Mouse (Mus musculus): ENCODE measurements around the gene Apobec2. TPM values are rescaled to one million over a fixed set of nuclear protein-coding genes. Genes with fewer than 3 reads are reported as not detected.

Apobec2 gene
- polyA plus RNA-seq, 1 experiment = 7.6 TPM

DNA sequence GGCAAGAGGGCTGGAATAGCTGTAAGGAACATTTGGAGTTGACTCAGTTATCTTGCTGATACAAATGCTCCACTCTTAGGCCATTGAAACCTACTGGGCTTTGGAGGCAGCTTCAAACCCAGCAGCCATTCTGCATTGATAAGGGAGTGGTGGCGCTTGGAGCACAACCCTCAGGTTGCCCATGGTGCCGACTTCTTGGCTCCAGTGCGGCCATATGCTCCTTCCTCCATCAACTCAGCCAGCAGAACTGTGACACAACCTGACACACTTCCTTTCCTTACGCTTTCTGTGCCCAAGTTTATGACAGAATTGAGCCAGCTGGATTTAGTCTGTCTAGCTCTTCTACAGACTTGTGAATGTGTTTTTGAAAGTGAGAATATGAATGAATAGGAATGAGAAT lies 25.6 kb downstream of the Apobec2 start:
- no peak for TF ChIP-seq CTCF (IDR thresholded peaks at IDR 0.05; ENCODE audit: borderline replicate concordance, control insufficient read depth, extremely low read depth, insufficient read depth, low read length, poor library complexity)
- no peak for TF ChIP-seq POLR2A (IDR thresholded peaks at IDR 0.05; ENCODE audit: control insufficient read depth, extremely low read depth, insufficient read depth, low read length, poor library complexity)
- no peak overlapping the region for H3K27ac ChIP-seq (ENCODE audit: control insufficient read depth, insufficient read depth, low read length)
- peaks cover 12% of the 10 kb centered on the region for H3K4me1 ChIP-seq (replicated peaks; ENCODE audit: control insufficient read depth, insufficient read depth, low read length)
- no peak overlapping the region for H3K4me3 ChIP-seq (ENCODE audit: control insufficient read depth, insufficient read depth, low read length)
- H3K36me3 ChIP-seq (ENCODE audit: control insufficient read depth, insufficient read depth, low read length) = no peaks in the 10 kb centered on the region
- 79% methylated on average over 4 of the region's 4 CpGs for WGBS
- DNase-seq = no peak
- H3K27me3 ChIP-seq (ENCODE audit: control insufficient read depth, insufficient read depth, low read length) = no peaks in the 10 kb centered on the region

DNA sequence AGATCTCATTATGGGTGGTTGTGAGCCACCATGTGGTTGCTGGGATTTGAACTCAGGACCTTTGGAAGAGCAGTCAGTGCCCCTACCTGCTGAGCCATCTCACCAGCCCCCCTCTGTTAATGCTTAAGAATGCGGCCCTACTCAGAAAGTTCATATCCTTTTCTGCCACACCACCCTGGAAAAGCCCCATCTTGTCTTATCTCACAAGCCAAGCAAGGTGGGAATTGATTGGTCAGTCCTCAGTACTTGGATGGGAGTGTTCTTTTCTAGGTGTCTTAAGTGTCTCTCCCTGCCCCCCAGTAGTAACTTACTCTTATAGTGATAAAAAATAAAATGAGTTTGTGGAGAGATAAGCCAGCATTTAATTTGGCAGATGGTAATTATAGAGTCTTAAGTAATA lies 28.0 kb downstream of the Apobec2 start:
- no peak overlapping the region for H3K27ac ChIP-seq (ENCODE audit: control insufficient read depth, insufficient read depth, low read length)
- H3K4me1 ChIP-seq (replicated peaks; ENCODE audit: control insufficient read depth, insufficient read depth, low read length) = peaks cover 10% of the 10 kb centered on the region
- no peak overlapping the region for H3K4me3 ChIP-seq (ENCODE audit: control insufficient read depth, insufficient read depth, low read length)
- TF ChIP-seq POLR2A (IDR thresholded peaks at IDR 0.05; ENCODE audit: control insufficient read depth, extremely low read depth, insufficient read depth, low read length, poor library complexity) = no peak
- TF ChIP-seq CTCF (IDR thresholded peaks at IDR 0.05; ENCODE audit: borderline replicate concordance, control insufficient read depth, extremely low read depth, insufficient read depth, low read length, poor library complexity) = no peak
- no peak for DNase-seq
- H3K27me3 ChIP-seq (ENCODE audit: control insufficient read depth, insufficient read depth, low read length) = no peaks in the 10 kb centered on the region
- 93% methylated on average over 1 of the region's 1 CpGs for WGBS
- peaks cover 8% of the 10 kb centered on the region for H3K36me3 ChIP-seq (ENCODE audit: control insufficient read depth, insufficient read depth, low read length)

DNA sequence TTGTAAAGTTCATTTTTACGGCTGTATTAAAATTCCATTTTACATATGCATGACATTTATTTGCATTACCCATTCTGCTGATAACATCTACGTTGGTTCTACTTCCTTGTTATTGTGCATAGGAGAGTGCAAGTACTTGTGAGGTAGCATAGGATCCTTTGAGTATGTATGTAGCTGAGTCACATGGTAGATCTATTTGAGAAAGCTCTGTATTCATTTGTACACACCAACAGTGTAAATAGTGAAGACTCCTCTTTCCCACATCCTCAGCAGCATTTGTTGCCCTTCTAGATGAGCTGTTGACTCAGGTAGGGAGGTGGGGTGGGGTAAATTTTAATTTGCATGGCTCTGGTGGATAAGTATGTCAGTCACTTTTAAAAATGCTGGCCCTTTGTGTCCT lies 28.9 kb downstream of the Apobec2 start:
- Histone ChIP-seq H3K4me1 (replicated peaks; ENCODE audit: control insufficient read depth, insufficient read depth, low read length) (peaks cover 10% of the 10 kb centered on the region), H3K36me3 (ENCODE audit: control insufficient read depth, insufficient read depth, low read length) (peaks cover 15% of the 10 kb centered on the region), H3K4me3 (ENCODE audit: control insufficient read depth, insufficient read depth, low read length) (no peak overlapping the region), H3K27ac (ENCODE audit: control insufficient read depth, insufficient read depth, low read length) (no peak overlapping the region), H3K27me3 (ENCODE audit: control insufficient read depth, insufficient read depth, low read length) (no peaks in the 10 kb centered on the region)
- TF ChIP-seq CTCF (IDR thresholded peaks at IDR 0.05; ENCODE audit: borderline replicate concordance, control insufficient read depth, extremely low read depth, insufficient read depth, low read length, poor library complexity) = no peak
- TF ChIP-seq POLR2A (IDR thresholded peaks at IDR 0.05; ENCODE audit: control insufficient read depth, extremely low read depth, insufficient read depth, low read length, poor library complexity) = no peak
- no peak for DNase-seq
- WGBS = 74% methylated on average over 2 of the region's 2 CpGs

DNA sequence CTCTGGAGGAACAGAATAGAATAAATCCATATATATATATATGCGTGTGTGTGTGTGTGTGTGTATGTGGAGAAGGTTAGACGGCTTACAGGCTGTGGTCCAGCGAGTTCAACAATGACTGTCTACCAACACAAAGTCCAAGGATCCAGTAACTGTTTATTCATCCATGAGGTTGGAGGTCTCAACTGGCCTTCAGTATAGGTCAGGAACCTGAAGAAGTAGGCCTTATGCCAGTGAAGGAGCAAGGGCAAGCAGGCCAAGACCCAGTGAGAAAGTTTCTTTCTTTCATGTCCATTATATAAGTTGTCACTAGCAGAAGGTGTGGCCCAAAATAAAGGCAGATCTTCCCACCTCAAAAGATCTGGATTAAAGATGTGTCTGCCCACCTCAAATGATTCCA lies 30.0 kb downstream of the Apobec2 start:
- WGBS = 98% methylated on average over 3 of the region's 3 CpGs
- TF ChIP-seq POLR2A (IDR thresholded peaks at IDR 0.05; ENCODE audit: control insufficient read depth, extremely low read depth, insufficient read depth, low read length, poor library complexity) (no peak), CTCF (IDR thresholded peaks at IDR 0.05; ENCODE audit: borderline replicate concordance, control insufficient read depth, extremely low read depth, insufficient read depth, low read length, poor library complexity) (no peak)
- Histone ChIP-seq H3K4me1 (replicated peaks; ENCODE audit: control insufficient read depth, insufficient read depth, low read length) (peaks cover 7% of the 10 kb centered on the region), H3K27me3 (ENCODE audit: control insufficient read depth, insufficient read depth, low read length) (no peaks in the 10 kb centered on the region), H3K36me3 (ENCODE audit: control insufficient read depth, insufficient read depth, low read length) (peaks cover 26% of the 10 kb centered on the region), H3K4me3 (ENCODE audit: control insufficient read depth, insufficient read depth, low read length) (no peak overlapping the region), H3K27ac (ENCODE audit: control insufficient read depth, insufficient read depth, low read length) (no peak overlapping the region)
- DNase-seq = no peak

DNA sequence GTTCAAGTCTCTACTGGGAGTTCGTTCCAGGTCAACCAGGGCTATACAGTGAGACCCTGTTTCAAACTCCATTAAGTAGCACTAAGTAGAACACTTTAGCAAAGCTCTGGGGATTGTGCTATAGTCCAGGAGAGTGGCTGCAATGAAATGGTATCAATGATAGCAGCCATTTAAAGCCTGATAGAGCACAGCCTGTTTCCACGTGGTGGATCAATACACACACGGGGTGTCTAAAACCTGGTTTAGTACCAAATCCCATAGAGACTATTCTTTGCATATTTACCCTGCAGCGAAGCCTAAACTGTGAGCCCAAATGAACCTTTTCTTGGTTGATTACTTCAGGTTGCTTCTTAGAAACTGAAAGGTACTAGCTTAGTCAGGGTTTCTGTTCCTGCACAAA lies 31.0 kb downstream of the Apobec2 start:
- Histone ChIP-seq H3K4me3 (ENCODE audit: control insufficient read depth, insufficient read depth, low read length) (no peak overlapping the region), H3K36me3 (ENCODE audit: control insufficient read depth, insufficient read depth, low read length) (peaks cover 34% of the 10 kb centered on the region), H3K4me1 (replicated peaks; ENCODE audit: control insufficient read depth, insufficient read depth, low read length) (peaks cover 4% of the 10 kb centered on the region), H3K27ac (ENCODE audit: control insufficient read depth, insufficient read depth, low read length) (no peak overlapping the region), H3K27me3 (ENCODE audit: control insufficient read depth, insufficient read depth, low read length) (no peaks in the 10 kb centered on the region)
- TF ChIP-seq CTCF (IDR thresholded peaks at IDR 0.05; ENCODE audit: borderline replicate concordance, control insufficient read depth, extremely low read depth, insufficient read depth, low read length, poor library complexity) (no peak), POLR2A (IDR thresholded peaks at IDR 0.05; ENCODE audit: control insufficient read depth, extremely low read depth, insufficient read depth, low read length, poor library complexity) (no peak)
- 93% methylated on average over 4 of the region's 4 CpGs for WGBS
- no peak for DNase-seq

DNA sequence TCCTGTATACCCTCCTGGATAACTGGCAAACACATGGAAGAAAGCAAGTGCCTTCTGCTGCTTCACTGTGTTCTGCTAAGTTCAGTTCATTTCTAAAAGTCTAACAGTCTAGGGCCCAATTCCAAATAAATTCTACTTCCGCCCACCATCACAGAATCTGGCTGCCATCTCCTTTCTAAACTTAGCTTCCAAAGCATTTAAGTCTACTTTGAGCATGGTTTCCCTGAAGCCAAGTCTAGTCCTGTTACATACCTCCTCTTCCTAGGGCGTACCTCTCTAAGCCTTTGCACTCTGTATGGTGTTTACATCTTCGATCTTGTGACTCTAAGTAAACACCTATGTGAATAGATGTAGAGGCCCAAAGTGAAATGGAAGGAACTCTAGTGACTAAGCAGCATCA lies 40.1 kb downstream of the Apobec2 start:
- no peaks in the 10 kb centered on the region for H3K27me3 ChIP-seq (ENCODE audit: control insufficient read depth, insufficient read depth, low read length)
- 98% methylated on average over 3 of the region's 3 CpGs for WGBS
- TF ChIP-seq POLR2A (IDR thresholded peaks at IDR 0.05; ENCODE audit: control insufficient read depth, extremely low read depth, insufficient read depth, low read length, poor library complexity) = no peak
- TF ChIP-seq CTCF (IDR thresholded peaks at IDR 0.05; ENCODE audit: borderline replicate concordance, control insufficient read depth, extremely low read depth, insufficient read depth, low read length, poor library complexity) = no peak
- no peaks in the 10 kb centered on the region for H3K4me1 ChIP-seq (replicated peaks; ENCODE audit: control insufficient read depth, insufficient read depth, low read length)
- no peak for DNase-seq
- H3K36me3 ChIP-seq (ENCODE audit: control insufficient read depth, insufficient read depth, low read length) = peaks cover 92% of the 10 kb centered on the region
- no peak overlapping the region for H3K27ac ChIP-seq (ENCODE audit: control insufficient read depth, insufficient read depth, low read length)
- H3K4me3 ChIP-seq (ENCODE audit: control insufficient read depth, insufficient read depth, low read length) = no peak overlapping the region

DNA sequence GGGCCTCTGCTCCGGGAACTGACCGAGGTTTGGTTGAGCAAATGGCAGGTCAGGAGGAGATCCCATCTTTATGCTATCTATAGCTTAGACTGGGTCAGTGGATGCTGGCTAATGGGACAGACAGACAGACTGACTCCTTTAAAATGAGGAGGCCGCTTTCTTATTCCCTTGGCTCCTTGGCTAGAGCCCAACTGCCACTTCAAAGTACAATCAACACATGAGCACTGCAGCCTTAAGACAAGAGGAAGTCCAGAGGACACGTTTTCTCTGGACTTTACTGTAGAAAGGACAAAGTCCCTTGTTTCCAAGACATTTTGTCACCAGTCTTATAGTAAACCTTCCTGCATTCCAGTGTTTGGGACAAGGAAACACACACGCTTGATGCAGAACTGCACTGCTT lies 41.3 kb downstream of the Apobec2 start:
- Histone ChIP-seq H3K36me3 (ENCODE audit: control insufficient read depth, insufficient read depth, low read length) (peaks cover 97% of the 10 kb centered on the region), H3K27ac (ENCODE audit: control insufficient read depth, insufficient read depth, low read length) (no peak overlapping the region), H3K4me3 (ENCODE audit: control insufficient read depth, insufficient read depth, low read length) (no peak overlapping the region), H3K27me3 (ENCODE audit: control insufficient read depth, insufficient read depth, low read length) (no peaks in the 10 kb centered on the region), H3K4me1 (replicated peaks; ENCODE audit: control insufficient read depth, insufficient read depth, low read length) (no peaks in the 10 kb centered on the region)
- DNase-seq = no peak
- 96% methylated on average over 5 of the region's 5 CpGs for WGBS
- TF ChIP-seq POLR2A (IDR thresholded peaks at IDR 0.05; ENCODE audit: control insufficient read depth, extremely low read depth, insufficient read depth, low read length, poor library complexity) (no peak), CTCF (IDR thresholded peaks at IDR 0.05; ENCODE audit: borderline replicate concordance, control insufficient read depth, extremely low read depth, insufficient read depth, low read length, poor library complexity) (no peak)
